Mouse (Mus musculus) adrenal gland, adult (tissue): ENCODE data around the gene Abcc1.

Experiments used
- DNase-seq, 2 experiments: peaks; one replicate each; pipeline ENCODE4 v3.0.0; 2022 to 2023; ENCODE audit warnings: low spot score in 1 of 2; ENCODE audit not compliant: inconsistent age in 2 of 2

Abcc1 gene

DNA sequence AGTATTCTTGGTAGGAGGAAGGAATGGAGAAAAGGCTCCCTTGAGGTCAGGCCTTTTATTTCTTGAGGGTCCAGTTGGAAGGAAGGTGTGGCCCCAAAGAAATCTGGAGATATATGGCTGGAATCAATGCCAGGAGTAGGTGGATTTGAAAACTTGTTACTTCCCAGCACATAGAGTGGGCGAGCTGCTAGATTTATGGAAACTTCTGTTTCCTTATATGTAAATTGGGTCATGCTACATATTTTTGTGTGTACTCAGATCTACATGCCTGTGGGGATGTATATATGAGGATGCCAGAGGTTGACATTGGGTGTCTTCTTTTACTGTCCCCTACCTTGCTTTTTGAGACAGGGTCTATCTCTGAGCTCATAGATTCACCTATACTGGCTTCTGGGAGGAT, 14.6 kb downstream of the Abcc1 start:
- DNase-seq: no peak

GRCm38 (mm10) chr16:14376352-14376751, 15.0 kb downstream of the Abcc1 start:
- no peak for DNase-seq

- DNase-seq: peak in 1 of 2 experiments; percentile 53
Observed at GRCm38 (mm10) chr16:14377321-14377720, 16.0 kb downstream of the Abcc1 start.

- no peak for DNase-seq
Observed at GRCm38 (mm10) chr16:14378654-14379053, 17.3 kb downstream of the Abcc1 start.

GRCm38 (mm10) chr16:14379888-14380287, 18.5 kb downstream of the Abcc1 start:
- no peak for DNase-seq

- peak; percentile 27 to 73 for DNase-seq
Observed at GRCm38 (mm10) chr16:14381061-14381665, 19.8 kb downstream of the Abcc1 start.

DNA sequence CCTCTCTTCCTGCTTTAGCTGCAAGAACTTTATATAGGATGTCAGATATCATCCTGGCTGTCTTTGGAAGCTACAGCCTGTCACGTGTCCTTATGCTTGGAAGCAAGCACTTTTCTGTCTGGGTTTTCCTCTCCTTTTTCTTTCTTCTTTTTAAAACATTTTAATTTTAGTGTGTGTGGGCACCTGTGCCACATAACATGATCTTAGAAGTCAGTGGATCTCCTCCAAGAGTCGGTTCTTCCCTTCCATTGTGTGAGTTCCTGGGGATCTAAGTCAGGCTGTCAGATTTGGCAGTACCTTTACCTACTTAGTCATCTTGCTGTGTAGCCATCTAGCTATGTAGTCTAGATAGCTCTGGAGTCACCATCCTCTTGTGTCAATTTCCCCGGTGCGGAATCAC, 37.9 kb downstream of the Abcc1 start:
- no peak for DNase-seq

DNA sequence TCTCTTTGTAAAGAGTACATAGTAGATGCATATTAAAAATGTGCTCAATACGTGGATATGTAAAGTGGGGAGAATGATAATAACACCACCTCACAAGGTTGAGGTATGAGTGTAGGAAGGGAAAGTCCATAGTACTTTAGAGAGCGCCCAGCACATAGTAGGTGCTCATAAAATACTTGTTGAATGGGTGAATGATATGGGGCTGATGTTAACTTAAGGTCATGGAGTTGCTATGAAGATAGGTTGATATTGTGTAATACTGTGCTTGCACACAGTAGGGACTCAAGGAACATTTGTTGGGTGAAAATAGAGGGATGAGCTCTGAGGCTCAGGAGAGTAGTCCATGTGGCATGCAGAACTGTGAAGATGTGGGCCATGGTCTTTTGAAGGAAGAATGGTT, 42.1 kb downstream of the Abcc1 start:
- DNase-seq: no peak

- no peak for DNase-seq
Observed at GRCm38 (mm10) chr16:14405636-14406035, 44.3 kb downstream of the Abcc1 start.

- DNase-seq: no peak
Observed at GRCm38 (mm10) chr16:14409124-14409523, 47.8 kb downstream of the Abcc1 start.

DNA sequence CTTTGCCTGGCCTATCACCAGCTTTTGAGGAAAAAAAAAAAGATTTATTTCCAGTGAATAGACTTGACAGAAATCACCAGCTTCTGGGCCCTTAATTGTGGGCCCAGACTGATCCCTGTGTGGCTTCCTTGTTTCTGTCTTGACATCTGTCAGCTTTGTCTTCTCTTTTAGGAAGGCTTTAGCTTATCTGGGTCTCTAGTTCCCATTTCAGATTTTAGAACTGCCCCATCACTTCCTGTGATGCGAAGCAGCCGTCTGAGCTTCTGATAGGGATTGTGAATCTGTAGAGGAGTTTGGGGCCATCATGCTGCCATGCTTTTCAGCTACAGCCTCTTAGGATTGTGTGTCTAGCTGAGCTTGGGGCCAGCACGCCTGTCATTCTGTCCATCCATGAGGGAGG, 48.4 kb downstream of the Abcc1 start:
- no peak for DNase-seq

DNA sequence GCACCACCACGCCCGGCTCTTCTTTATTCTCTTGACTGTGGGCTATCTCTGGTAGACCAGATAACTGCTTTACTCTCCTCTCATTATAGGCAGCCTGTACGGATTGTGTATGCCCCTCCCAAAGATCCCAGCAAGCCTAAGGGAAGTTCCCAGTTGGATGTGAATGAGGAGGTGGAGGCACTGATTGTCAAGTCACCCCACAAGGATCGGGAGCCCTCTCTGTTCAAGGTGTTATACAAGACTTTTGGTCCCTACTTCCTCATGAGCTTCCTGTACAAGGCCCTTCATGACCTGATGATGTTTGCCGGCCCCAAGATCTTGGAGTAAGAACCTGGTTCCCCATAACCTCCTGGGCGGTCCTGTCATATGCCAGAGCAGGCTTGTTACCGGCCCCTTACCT, 49.3 kb downstream of the Abcc1 start:
- no peak for DNase-seq

DNA sequence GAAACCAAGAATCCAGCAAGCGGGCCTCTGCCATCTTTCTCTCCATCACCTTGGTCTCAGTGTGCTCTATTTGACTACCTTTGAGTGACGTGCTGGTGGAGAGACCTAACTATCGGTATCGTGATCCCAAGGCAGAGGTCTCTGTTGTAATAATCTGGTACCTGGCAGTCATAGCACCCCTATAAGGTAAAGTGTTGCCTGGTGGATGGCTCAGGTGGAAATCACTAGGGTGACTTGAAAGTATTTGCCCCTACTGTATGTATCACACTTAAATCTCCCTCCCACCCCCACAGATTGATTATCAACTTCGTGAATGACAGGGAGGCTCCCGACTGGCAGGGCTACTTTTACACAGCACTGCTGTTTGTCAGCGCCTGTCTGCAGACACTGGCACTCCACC, 49.8 kb downstream of the Abcc1 start:
- no peak for DNase-seq

GRCm38 (mm10) chr16:14412551-14412950, 51.2 kb downstream of the Abcc1 start:
- peak in 1 of 2 experiments; percentile 16 for DNase-seq

DNA sequence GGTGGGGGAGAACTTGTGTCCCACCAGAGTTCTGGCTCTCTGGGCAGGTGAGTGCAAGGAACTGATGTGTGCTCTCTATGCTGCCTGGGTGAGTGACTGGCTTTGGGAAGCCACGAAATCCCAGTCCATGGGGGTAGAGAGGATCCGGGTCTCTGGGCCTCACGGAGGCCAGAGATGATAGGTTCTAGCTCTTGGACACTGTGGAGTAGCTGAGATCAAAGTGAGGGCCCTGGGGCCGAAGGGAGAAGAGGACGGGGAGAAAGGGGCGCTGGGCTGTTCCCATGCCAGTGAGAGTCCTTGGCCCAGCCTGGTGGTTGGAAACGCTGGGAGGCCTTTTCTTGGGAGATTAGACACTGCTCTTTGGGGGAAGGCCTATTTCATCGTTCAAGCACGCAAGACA, 53.8 kb downstream of the Abcc1 start:
- no peak for DNase-seq

DNA sequence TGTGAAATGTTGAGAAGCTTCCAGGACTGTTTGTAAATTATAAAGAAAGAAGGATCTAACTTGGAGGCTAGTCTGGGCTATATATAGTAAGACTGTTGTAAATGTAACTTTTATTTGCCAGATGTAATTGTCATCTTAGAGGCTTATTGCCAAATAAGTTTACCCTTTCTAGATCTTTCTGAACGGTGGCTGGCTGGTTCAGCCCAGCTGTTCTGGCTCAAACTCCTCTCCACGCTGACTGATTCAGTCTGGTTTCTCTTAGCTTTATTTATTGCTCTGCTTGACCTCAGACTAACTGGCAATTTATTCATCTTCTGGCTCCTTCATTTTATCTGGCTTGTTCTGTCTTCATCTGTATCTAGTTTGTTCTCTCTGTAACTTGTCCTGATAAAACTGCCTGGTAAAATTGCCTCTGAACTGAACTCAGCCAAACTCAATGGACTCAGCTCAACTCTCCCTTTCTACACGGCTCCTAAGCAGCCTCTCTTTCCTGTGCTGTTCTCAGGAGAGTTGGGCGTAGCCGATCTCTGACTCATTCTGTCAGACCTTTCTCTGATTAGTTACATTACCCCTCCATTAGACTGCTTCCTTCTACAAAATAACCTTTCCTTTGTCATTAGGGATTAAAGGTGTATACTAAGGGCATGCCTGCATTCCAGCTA, 55.7 kb downstream of the Abcc1 start:
- no peak for DNase-seq

DNA sequence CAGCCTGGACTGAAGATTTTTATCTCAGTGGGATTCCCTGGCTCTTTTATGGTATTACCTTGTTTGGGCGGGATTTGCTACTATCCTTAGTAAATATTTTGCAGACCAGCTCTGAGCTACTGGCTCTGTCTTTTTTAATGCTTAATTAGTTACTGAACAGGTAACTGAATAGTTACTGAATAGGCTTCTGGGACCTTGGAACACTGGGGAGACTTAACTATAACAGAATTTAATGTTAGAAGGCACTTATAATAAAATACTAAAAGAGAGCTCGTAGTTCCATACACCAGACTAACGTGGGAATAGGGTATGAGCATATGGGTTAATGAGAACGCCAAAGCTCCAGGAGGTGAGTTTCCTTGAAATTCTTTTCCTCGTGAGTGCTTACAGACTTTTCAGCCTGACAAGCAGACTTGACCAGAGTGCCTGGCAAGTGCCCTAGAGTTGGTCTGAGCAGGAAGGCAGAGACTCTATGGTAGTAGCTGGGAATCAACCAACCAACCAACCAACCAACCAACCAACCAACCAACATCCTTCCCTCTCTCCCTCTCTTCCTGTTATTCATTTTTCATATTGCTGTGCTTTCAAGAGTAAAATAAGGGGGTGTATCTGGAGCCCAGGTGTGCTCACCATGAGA, 59.3 kb downstream of the Abcc1 start:
- no peak for DNase-seq

DNA sequence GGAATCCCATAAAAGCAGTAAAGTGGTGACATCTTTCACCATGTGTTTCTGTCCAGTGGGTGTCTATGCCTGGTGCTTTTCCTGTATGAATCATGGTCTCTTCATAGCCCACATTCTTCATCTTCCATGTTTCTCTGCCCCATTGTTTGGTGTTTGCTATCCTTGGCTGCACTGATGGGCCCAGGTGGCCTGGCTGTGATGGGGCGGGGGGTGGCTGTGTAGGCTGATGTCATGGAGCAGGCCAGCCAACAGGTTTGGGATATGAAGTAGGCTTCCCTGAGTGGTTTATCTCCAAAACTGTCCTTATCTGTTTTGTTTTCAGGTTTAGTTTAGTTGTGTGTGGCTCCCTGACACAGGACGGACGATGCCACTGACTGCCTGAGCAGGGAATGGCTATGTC, 60.7 kb downstream of the Abcc1 start:
- DNase-seq: no peak

GRCm38 (mm10) chr16:14429371-14429770, 68.0 kb downstream of the Abcc1 start:
- DNase-seq: no peak

DNA sequence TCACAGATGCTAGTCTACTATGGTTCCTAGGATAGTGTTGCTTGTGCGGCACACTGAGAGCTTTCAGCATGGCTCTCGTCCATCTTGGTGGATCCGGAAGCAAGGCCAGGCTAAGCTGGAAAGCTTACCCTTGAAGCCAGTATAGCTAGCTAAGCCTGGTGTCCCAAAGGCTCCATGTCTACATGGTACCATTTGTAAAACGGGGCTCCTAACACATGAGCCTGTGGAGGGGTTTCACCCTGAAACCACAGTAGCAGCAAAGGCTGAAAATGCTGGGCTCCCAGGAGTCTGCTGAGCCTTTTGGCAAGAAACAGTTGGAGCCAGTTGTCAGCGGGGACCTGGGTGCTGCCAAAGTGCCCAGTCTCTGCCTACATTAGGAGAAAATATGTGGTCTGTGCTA, 71.6 kb downstream of the Abcc1 start:
- no peak for DNase-seq

- no peak for DNase-seq
Observed at GRCm38 (mm10) chr16:14435526-14435925, 74.2 kb downstream of the Abcc1 start.

DNA sequence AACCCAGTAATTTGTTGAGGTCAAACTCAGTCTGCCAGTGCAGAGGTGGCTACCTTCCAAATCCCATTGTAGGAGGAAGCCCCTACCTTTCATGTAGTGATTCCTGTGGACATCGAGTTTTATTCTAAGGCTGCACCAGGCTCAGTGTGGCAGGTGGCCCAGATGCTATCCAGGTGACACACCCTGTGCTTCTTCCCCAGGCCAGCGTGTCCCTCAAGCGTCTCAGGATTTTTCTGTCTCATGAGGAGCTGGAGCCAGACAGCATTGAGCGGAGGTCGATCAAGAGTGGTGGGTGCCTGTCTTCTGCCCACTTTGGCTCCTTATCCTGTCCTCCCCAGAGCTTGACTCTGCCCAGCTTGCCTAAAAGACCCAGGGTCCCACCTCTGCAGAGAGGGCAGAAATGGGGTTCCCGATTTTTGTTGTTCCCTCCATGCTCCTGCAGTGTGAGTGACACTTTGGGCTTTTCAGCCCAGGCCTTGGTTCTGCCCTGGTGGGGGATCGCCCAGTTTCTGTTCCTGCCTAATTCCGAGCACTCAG, 76.2 kb downstream of the Abcc1 start:
- DNase-seq: no peak
